Mouse (Mus musculus) heart, postnatal 10 days (tissue): ENCODE data around the gene Tlr9. TPM values are rescaled to one million over a fixed set of nuclear protein-coding genes. Genes with fewer than 3 reads are reported as not detected.

ENCODE experiments used
- DNase-seq, 2 experiments: peaks; one replicate each; pipeline ENCODE4 v3.0.0; 2021
- intact Hi-C: fragments of 180-260 bp; cut with DNase I; formaldehyde crosslinking; loops from one replicate; pipeline ENCODE4 v1.15.1; 2025
- microRNA-seq, 2 experiments: library from miRNA; unstranded; fragments of <30 nt; microRNA quantifications; one replicate each; pipeline ENCODE4 v1.2.0; 2022
- total RNA-seq, 2 experiments: library from RNA; stranded (reverse); gene quantifications; 2 replicates each; pipeline ENCODE4 v1.2.3; 2021

The Tlr9 gene
- total RNA-seq, 2 experiments from 2014 or later, result 0.72 to 0.79 TPM

- intact Hi-C loops, result no loop called here
- no peak for DNase-seq
Measured at GRCm38 (mm10) chr9:106261491-106261890, 39.1 kb downstream of the Tlr9 start.

GRCm38 (mm10) chr9:106262075-106262474 is 39.7 kb downstream of the Tlr9 start:
- DNase-seq, result no peak
- intact Hi-C loops, result no loop called here

- no peak for DNase-seq
- intact Hi-C loops, result no loop called here
Measured at GRCm38 (mm10) chr9:106263381-106263924, 41.1 kb downstream of the Tlr9 start.

- intact Hi-C loops, result no loop called here
- DNase-seq, result no peak
Measured at GRCm38 (mm10) chr9:106265358-106266075, 43.1 kb downstream of the Tlr9 start.

GRCm38 (mm10) chr9:106266936-106267657 is 44.7 kb downstream of the Tlr9 start:
- intact Hi-C loops, result no loop called here
- no peak for DNase-seq

- intact Hi-C loops, result no loop called here
- no peak for DNase-seq
Measured at GRCm38 (mm10) chr9:106268421-106268820, 46.0 kb downstream of the Tlr9 start.

- no peak for DNase-seq
- intact Hi-C loops, result no loop called here
Measured at GRCm38 (mm10) chr9:106269076-106269788, 46.8 kb downstream of the Tlr9 start.

GRCm38 (mm10) chr9:106269879-106270278 is 47.5 kb downstream of the Tlr9 start:
- intact Hi-C loops, result loop anchor here (10.0 kb wide), 1 partner anchor 415 kb away; no protein-coding TSS in a partner anchor

GRCm38 (mm10) chr9:106270656-106271055 is 48.3 kb downstream of the Tlr9 start:
- intact Hi-C loops, result loop anchor here (10.0 kb wide), 1 partner anchor 416 kb away; no protein-coding TSS in a partner anchor
- DNase-seq, result no peak

More at GRCm38 (mm10) chr9:106269879-106270278, 47.5 kb downstream of the Tlr9 start:
- DNase-seq, result no peak

- no peak for DNase-seq
- intact Hi-C loops, result loop anchor here (10.0 kb wide), 1 partner anchor 417 kb away; no protein-coding TSS in a partner anchor
Measured at GRCm38 (mm10) chr9:106272288-106272687, 49.9 kb downstream of the Tlr9 start.

GRCm38 (mm10) chr9:106273276-106273675 is 50.9 kb downstream of the Tlr9 start:
- no peak for DNase-seq
- intact Hi-C loops, result loop anchor here (10.0 kb wide), 1 partner anchor 418 kb away; no protein-coding TSS in a partner anchor

- intact Hi-C loops, result loop anchor here (10.0 kb wide), 1 partner anchor 419 kb away; no protein-coding TSS in a partner anchor
- DNase-seq, result no peak
Measured at GRCm38 (mm10) chr9:106273791-106274190, 51.4 kb downstream of the Tlr9 start.

- intact Hi-C loops, result loop anchor here (5.0 to 10.0 kb wide), 3 partner anchors 42 to 420 kb away; no protein-coding TSS in a partner anchor
- no peak for DNase-seq
Measured at GRCm38 (mm10) chr9:106274652-106275180, 52.3 kb downstream of the Tlr9 start.

GRCm38 (mm10) chr9:106275806-106276205 is 53.4 kb downstream of the Tlr9 start:
- DNase-seq, result no peak
- intact Hi-C loops, result loop anchor here (5.0 to 10.0 kb wide), 3 partner anchors 44 to 421 kb away; no protein-coding TSS in a partner anchor

Small RNAs within 50 kb of the gene (microRNA-seq; reads per million reads assigned to microRNA genes)
- 92,889 to 99,894 reads per million in 2 experiments for gene Mirlet7g

Other genes with a start within 250 kb of the Tlr9 start
- under 1 TPM; 0.02 to 0.05 TPM for gene Col6a4, start 125.8 kb upstream of the Tlr9 start, total RNA-seq
- 1 to 10 TPM; 1.7 to 1.8 TPM for gene Glyctk, start 64.5 kb upstream of the Tlr9 start, total RNA-seq
- gene Wdr82, start 51.7 kb upstream of the Tlr9 start, total RNA-seq, result 10 to 100 TPM; 72.2 to 81.4 TPM
- 10 to 100 TPM; 15.4 to 19.5 TPM for gene Ppm1m, start 22.9 kb upstream of the Tlr9 start, total RNA-seq
- 100 to 1,000 TPM; 112 to 132 TPM for gene Twf2, start 19.5 kb upstream of the Tlr9 start, total RNA-seq
- gene Alas1, start 26.1 kb downstream of the Tlr9 start, total RNA-seq, result 100 to 1,000 TPM; 492 to 534 TPM
- gene Poc1a, start 58.5 kb downstream of the Tlr9 start, total RNA-seq, result 1 to 10 TPM; 6.4 to 7.2 TPM
- gene Dusp7, start 146.0 kb downstream of the Tlr9 start, total RNA-seq, result 10 to 100 TPM; 47.0 to 47.1 TPM
- gene Rpl29, start 206.9 kb downstream of the Tlr9 start, total RNA-seq, result 100 to 1,000 TPM; 403 to 404 TPM
- gene Acy1, start 215.7 kb downstream of the Tlr9 start, total RNA-seq, result 10 to 100 TPM; 17.0 to 17.8 TPM
- 1 to 10 TPM; 4.6 to 6.2 TPM for gene Abhd14b, start 224.9 kb downstream of the Tlr9 start, total RNA-seq
- 10 to 100 TPM; 20.0 to 22.4 TPM for gene Abhd14a, start 225.1 kb downstream of the Tlr9 start, total RNA-seq
- gene Pcbp4, start 230.7 kb downstream of the Tlr9 start, total RNA-seq, result 10 to 100 TPM; 77.4 to 89.6 TPM
- gene Gpr62, start 243.3 kb downstream of the Tlr9 start, total RNA-seq, result under 1 TPM in 1 of 2 experiments, not detected in 1; 0.12 TPM